Mouse (Mus musculus): ENCODE measurements at regions not wholly inside any gene's neighbourhood (a gene's known extent, or its start where the extent isn't known, plus 50 kb on each side); places are given as distances from the start of the nearest gene placed in this dataset.

DNA sequence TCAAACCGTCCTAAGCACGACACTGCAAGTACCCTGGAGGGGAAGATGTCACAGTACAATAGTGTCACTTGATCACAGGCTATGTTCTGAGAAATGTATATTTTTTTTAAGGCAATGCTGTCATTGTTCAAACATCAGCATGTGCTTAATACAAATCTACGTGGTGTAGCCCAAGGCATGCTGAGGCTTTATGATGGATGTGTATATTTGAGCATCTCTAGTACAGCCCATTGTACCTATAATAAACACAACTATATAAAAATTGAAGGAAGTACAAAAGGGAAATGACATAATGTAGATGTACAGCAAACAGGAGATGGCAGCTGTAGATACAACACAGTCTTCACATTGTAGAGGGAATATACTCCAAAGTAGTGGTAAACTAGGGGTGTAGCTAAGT lies 309.2 kb downstream of the Galc start:
- Histone ChIP-seq H3K79me3 (ENCODE audit: low read depth) (no peaks in the 10 kb centered on the region), H3K79me2 (ENCODE audit: control insufficient read depth, insufficient read depth) (no peaks in the 10 kb centered on the region), H3ac (ENCODE audit: control insufficient read depth, insufficient read length, low read depth) (no peak overlapping the region), H3K36me3 (ENCODE audit: control insufficient read depth, insufficient read depth) (no peaks in the 10 kb centered on the region), H3K4me3 (ENCODE audit: insufficient read depth, poor library complexity, severe bottlenecking) (no peak overlapping the region), H3K27me3 (ENCODE audit: control insufficient read depth, insufficient read depth, insufficient read length) (no peaks in the 10 kb centered on the region)
- no peak for TF ChIP-seq MYOD1 (IDR thresholded peaks at IDR 0.05; ENCODE audit: control insufficient read depth, insufficient read length, low read depth)
- TF ChIP-seq MAX (IDR thresholded peaks at IDR 0.05) = no peak

DNA sequence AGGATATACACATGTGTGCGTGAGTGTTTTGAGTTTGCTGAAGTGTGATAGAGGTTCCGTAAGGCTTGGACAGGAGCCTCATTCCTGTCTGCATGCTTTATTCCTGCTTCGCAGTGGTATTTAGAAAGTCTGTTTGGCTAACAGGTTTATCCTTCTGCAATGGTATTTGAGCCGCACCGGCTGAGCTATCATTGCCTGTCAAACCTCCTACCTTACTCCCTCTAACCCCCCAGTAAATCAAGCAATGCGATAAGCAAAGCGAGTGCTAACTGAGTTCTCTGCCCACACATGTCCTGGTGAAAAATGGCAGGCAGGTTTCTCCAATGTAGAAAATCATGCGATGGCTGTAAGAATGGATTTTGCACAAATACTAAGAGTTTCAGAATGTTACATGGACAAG lies 311.8 kb downstream of the Galc start:
- Histone ChIP-seq H3K36me3 (ENCODE audit: control insufficient read depth, insufficient read depth) (no peaks in the 10 kb centered on the region), H3K4me3 (ENCODE audit: insufficient read depth, poor library complexity, severe bottlenecking) (no peak overlapping the region), H3ac (ENCODE audit: control insufficient read depth, insufficient read length, low read depth) (no peak overlapping the region), H3K79me2 (ENCODE audit: control insufficient read depth, insufficient read depth) (no peaks in the 10 kb centered on the region), H3K79me3 (ENCODE audit: low read depth) (no peaks in the 10 kb centered on the region), H3K27me3 (ENCODE audit: control insufficient read depth, insufficient read depth, insufficient read length) (no peaks in the 10 kb centered on the region)
- TF ChIP-seq CEBPB (IDR thresholded peaks at IDR 0.05; ENCODE audit: low read depth) = no peak
- TF ChIP-seq MYOG (IDR thresholded peaks at IDR 0.05; ENCODE audit: control insufficient read depth, extremely low read depth, insufficient read length) = no peak
- no peak for TF ChIP-seq MYOD1 (IDR thresholded peaks at IDR 0.05; ENCODE audit: control insufficient read depth, insufficient read length, low read depth)
- no peak for TF ChIP-seq CTCF (IDR thresholded peaks at IDR 0.05; ENCODE audit: control insufficient read depth, insufficient read depth, insufficient read length)
- TF ChIP-seq FOSL1 (IDR thresholded peaks at IDR 0.05; ENCODE audit: insufficient read depth, low read length, poor library complexity, severe bottlenecking) = no peak
- no peak for TF ChIP-seq USF1 (IDR thresholded peaks at IDR 0.05; ENCODE audit: low read depth)
- TF ChIP-seq MAX (IDR thresholded peaks at IDR 0.05) = no peak

DNA sequence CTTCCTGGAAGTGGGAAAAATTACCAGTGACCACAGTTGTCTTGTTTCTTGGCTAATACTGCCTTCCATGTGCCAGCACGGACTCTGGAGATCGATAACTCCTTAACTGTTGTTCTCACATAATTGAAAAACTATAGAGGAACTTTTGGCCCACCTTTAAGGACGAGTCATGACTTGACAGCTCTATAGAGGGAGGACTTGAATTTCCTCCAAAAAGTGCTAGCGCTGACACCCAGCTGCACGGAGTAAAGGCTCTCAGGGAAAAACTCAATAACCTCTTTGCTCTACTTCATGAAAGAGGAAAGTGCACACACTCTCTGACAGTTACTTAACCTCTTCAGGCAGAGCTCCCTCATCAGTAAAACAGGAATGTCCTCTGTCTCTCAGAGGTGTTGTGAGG lies 320.9 kb downstream of the Galc start:
- Histone ChIP-seq H3K27me3 (ENCODE audit: control insufficient read depth, insufficient read depth, insufficient read length) (no peaks in the 10 kb centered on the region), H3K36me3 (ENCODE audit: control insufficient read depth, insufficient read depth) (no peaks in the 10 kb centered on the region), H3ac (ENCODE audit: control insufficient read depth, insufficient read length, low read depth) (no peak overlapping the region), H3K79me3 (ENCODE audit: low read depth) (no peaks in the 10 kb centered on the region), H3K4me3 (ENCODE audit: insufficient read depth, poor library complexity, severe bottlenecking) (no peak overlapping the region), H3K79me2 (ENCODE audit: control insufficient read depth, insufficient read depth) (no peaks in the 10 kb centered on the region)
- no peak for TF ChIP-seq CEBPB (IDR thresholded peaks at IDR 0.05; ENCODE audit: low read depth)
- no peak for TF ChIP-seq MYOD1 (IDR thresholded peaks at IDR 0.05; ENCODE audit: control insufficient read depth, insufficient read length, low read depth)
- TF ChIP-seq CTCF (IDR thresholded peaks at IDR 0.05; ENCODE audit: control insufficient read depth, insufficient read depth, insufficient read length) = no peak
- TF ChIP-seq MAX (IDR thresholded peaks at IDR 0.05) = no peak
- no peak for TF ChIP-seq FOSL1 (IDR thresholded peaks at IDR 0.05; ENCODE audit: insufficient read depth, low read length, poor library complexity, severe bottlenecking)
- no peak for TF ChIP-seq MYOG (IDR thresholded peaks at IDR 0.05; ENCODE audit: control insufficient read depth, extremely low read depth, insufficient read length)

DNA sequence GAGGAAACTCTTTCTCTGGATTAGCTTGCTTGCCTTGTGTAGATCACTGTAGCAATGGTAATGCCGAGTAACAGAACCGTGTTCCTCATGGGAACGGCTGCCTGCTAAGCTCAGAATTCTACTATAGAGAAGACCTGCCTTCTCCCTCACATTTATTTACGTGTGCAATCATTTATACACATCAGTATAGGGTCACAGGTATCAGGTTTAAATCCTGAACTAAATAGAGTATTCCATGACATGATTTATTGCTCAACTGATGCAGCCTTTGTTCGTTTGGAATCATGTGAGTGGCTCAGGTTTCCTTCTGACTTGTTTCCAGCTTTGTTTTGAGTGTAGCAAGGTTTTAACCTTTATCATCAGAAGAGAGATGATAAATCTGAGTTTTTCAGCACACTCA lies 329.4 kb downstream of the Galc start:
- no peak for TF ChIP-seq MAX (IDR thresholded peaks at IDR 0.05)
- no peak for TF ChIP-seq MYOD1 (IDR thresholded peaks at IDR 0.05; ENCODE audit: control insufficient read depth, insufficient read length, low read depth)
- TF ChIP-seq FOSL1 (IDR thresholded peaks at IDR 0.05; ENCODE audit: insufficient read depth, low read length, poor library complexity, severe bottlenecking) = no peak
- no peak for TF ChIP-seq CEBPB (IDR thresholded peaks at IDR 0.05; ENCODE audit: low read depth)
- TF ChIP-seq CTCF (IDR thresholded peaks at IDR 0.05; ENCODE audit: control insufficient read depth, insufficient read depth, insufficient read length) = no peak
- no peak for TF ChIP-seq USF1 (IDR thresholded peaks at IDR 0.05; ENCODE audit: low read depth)
- TF ChIP-seq MYOG (IDR thresholded peaks at IDR 0.05; ENCODE audit: control insufficient read depth, extremely low read depth, insufficient read length) = no peak
- Histone ChIP-seq H3ac (ENCODE audit: control insufficient read depth, insufficient read length, low read depth) (no peak overlapping the region), H3K36me3 (ENCODE audit: control insufficient read depth, insufficient read depth) (no peaks in the 10 kb centered on the region), H3K27me3 (ENCODE audit: control insufficient read depth, insufficient read depth, insufficient read length) (no peaks in the 10 kb centered on the region), H3K4me3 (ENCODE audit: insufficient read depth, poor library complexity, severe bottlenecking) (no peak overlapping the region), H3K79me3 (ENCODE audit: low read depth) (no peaks in the 10 kb centered on the region), H3K79me2 (ENCODE audit: control insufficient read depth, insufficient read depth) (no peaks in the 10 kb centered on the region)

DNA sequence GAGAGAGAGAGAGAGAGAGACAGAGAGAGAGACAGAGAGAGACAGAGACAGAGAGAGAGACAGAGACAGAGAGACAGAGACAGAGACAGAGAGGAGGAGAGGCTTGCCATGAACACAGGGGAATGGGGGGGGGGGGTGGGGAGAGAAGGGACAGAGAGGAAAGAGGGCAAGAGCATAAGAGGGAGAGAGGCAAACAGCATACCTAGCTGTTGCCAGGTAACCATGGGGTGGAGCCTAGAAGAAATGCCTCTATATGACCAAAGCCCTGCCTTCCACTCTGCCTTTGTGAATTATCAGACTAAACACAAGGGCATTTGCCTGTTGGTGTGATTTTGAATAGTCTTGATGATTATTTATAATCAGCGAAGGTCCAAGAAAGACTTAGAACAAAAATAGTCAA lies 332.2 kb downstream of the Galc start:
- H3K79me2 ChIP-seq (ENCODE audit: control insufficient read depth, insufficient read depth) = no peaks in the 10 kb centered on the region
- no peak overlapping the region for H3K4me3 ChIP-seq (ENCODE audit: insufficient read depth, poor library complexity, severe bottlenecking)
- no peaks in the 10 kb centered on the region for H3K79me3 ChIP-seq (ENCODE audit: low read depth)
- no peaks in the 10 kb centered on the region for H3K36me3 ChIP-seq (ENCODE audit: control insufficient read depth, insufficient read depth)
- H3ac ChIP-seq (ENCODE audit: control insufficient read depth, insufficient read length, low read depth) = no peak overlapping the region
- no peaks in the 10 kb centered on the region for H3K27me3 ChIP-seq (ENCODE audit: control insufficient read depth, insufficient read depth, insufficient read length)
- no peak for TF ChIP-seq FOSL1 (IDR thresholded peaks at IDR 0.05; ENCODE audit: insufficient read depth, low read length, poor library complexity, severe bottlenecking)
- no peak for TF ChIP-seq CTCF (IDR thresholded peaks at IDR 0.05; ENCODE audit: control insufficient read depth, insufficient read depth, insufficient read length)
- no peak for TF ChIP-seq MYOD1 (IDR thresholded peaks at IDR 0.05; ENCODE audit: control insufficient read depth, insufficient read length, low read depth)
- no peak for TF ChIP-seq MYOG (IDR thresholded peaks at IDR 0.05; ENCODE audit: control insufficient read depth, extremely low read depth, insufficient read length)
- no peak for TF ChIP-seq MAX (IDR thresholded peaks at IDR 0.05)
- TF ChIP-seq CEBPB (IDR thresholded peaks at IDR 0.05; ENCODE audit: low read depth) = no peak

DNA sequence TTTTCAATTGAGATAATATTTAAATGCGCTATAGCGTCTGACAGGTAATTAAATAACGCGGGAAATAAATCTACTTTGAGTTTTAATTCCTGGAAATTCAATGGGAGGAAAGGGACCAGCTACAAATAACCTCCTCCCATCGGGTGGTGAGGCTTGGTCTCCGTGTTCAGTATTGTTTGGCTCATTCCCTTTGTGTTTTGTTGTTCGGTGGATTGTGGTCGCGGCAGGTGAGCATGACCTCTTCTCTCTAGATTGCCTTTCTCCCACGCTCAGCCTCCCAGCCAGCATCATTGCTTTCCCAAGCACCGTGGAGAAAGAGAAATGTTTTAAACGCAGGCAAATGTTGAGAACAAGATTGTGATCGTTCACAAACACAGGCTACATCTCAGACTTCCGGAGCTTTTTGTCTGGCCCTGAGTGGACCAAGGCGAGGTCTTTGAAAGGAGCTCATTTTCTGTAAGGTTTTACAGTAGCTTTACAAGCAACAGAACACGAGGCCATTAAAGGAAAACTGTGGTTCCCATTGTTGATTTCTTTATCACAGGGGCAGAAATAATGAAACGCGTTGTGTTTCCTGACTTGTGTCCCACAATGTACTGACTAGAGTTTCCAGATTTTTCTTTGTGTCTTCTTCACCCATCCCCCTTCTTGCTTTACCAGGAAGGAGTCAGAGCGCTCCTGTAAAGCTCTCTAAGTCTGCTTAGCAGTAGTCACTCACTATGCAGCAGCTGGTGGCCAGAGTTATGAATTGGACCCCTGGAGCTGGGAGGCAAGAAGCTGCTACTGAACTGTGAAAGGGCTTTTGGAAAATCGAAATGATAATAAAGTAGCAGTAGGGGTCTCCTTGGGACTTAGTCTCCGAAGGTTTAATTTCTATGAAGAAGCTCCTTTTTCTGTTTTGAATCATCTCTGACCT lies 337.7 kb downstream of the Galc start:
- no peak for TF ChIP-seq MYOG (IDR thresholded peaks at IDR 0.05; ENCODE audit: control insufficient read depth, extremely low read depth, insufficient read length)
- no peak for TF ChIP-seq MAX (IDR thresholded peaks at IDR 0.05)
- no peak for TF ChIP-seq FOSL1 (IDR thresholded peaks at IDR 0.05; ENCODE audit: insufficient read depth, low read length, poor library complexity, severe bottlenecking)
- no peak for TF ChIP-seq MYOD1 (IDR thresholded peaks at IDR 0.05; ENCODE audit: control insufficient read depth, insufficient read length, low read depth)
- no peak for TF ChIP-seq USF1 (IDR thresholded peaks at IDR 0.05; ENCODE audit: low read depth)
- TF ChIP-seq CTCF (IDR thresholded peaks at IDR 0.05; ENCODE audit: control insufficient read depth, insufficient read depth, insufficient read length) = no peak
- TF ChIP-seq CEBPB (IDR thresholded peaks at IDR 0.05; ENCODE audit: low read depth) = no peak
- Histone ChIP-seq H3K36me3 (ENCODE audit: control insufficient read depth, insufficient read depth) (no peaks in the 10 kb centered on the region), H3ac (ENCODE audit: control insufficient read depth, insufficient read length, low read depth) (no peak overlapping the region), H3K4me3 (ENCODE audit: insufficient read depth, poor library complexity, severe bottlenecking) (no peak overlapping the region), H3K79me2 (ENCODE audit: control insufficient read depth, insufficient read depth) (no peaks in the 10 kb centered on the region), H3K27me3 (ENCODE audit: control insufficient read depth, insufficient read depth, insufficient read length) (no peaks in the 10 kb centered on the region), H3K79me3 (ENCODE audit: low read depth) (no peaks in the 10 kb centered on the region)
